Mouse (Mus musculus): ENCODE results near the gene Gm2001. TPM values are rescaled to one million over a fixed set of nuclear protein-coding genes. Genes with fewer than 3 reads are reported as not detected.
"Not testable (repeated sequence)": the region's sequence is repeated elsewhere in the genome, so short reads cannot be mapped to it uniquely, and the experiment has no call there.

Gene Gm2001
- total RNA-seq (2015; ENCODE audit: low replicate concordance) (not detected in 2 replicates), total RNA-seq (2017; ENCODE audit: low replicate concordance) (not detected in 2 replicates)

- not testable (repeated sequence) for ATAC-seq (replicated peaks; ENCODE audit: low FRiP score, poor library complexity, severe bottlenecking)
Observed at GRCm38 (mm10) chr12:87842239-87842638, at the start of gene Gm2001. Gene Gm2001, minus strand, starts transcription at chr12:87842339.

- not testable (repeated sequence) for ATAC-seq (replicated peaks; ENCODE audit: low FRiP score, poor library complexity, severe bottlenecking)
Observed at GRCm38 (mm10) chr12:87873772-87874171, 31.6 kb upstream of the Gm2001 start, which contains the start of gene Gm2016. Gene Gm2016, plus strand, starts transcription at chr12:87874072.

DNA sequence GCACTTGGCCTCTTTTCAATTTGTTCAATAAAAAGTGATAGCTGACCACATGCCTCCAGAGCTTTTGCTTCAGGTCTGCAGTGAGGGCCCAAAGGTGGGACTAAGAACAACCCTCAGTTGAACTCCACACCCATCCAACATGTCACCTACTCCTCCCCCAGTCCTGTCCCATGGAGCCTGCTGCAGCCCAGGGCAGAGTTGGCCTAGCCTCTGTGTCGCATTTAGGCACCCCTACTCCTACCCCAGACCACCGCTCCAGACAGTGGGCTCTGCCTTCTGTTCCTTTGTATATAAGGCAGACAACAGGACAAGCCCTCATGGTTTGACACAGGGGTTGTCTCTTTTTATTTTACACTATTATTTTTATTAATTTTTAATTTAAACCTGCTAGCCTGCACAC, 21.9 kb upstream of the Gm2001 start:
- not testable (repeated sequence) for ATAC-seq (replicated peaks; ENCODE audit: low FRiP score, poor library complexity, severe bottlenecking)

DNA sequence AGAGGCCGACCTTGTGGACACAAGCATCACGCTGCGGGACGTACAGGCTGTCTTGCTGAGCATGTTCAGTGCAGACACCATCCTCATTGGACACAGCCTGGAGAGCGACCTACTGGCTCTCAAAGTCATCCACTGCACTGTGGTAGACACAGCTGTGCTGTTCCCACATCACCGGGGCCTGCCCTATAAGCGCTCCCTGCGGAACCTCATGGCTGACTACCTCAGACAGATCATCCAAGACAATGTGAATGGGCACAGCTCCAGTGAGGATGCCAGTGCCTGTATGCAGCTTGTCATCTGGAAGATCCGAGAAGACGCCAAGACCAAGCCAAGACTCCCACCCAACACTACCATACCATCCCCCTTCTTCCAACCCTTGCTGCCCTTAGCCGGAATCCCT, 21.5 kb upstream of the Gm2001 start:
- ATAC-seq (replicated peaks; ENCODE audit: low FRiP score, poor library complexity, severe bottlenecking) = not testable (repeated sequence)

GRCm38 (mm10) chr12:87861740-87862692, 19.9 kb upstream of the Gm2001 start:
- not testable (repeated sequence) for ATAC-seq (replicated peaks; ENCODE audit: low FRiP score, poor library complexity, severe bottlenecking)

DNA sequence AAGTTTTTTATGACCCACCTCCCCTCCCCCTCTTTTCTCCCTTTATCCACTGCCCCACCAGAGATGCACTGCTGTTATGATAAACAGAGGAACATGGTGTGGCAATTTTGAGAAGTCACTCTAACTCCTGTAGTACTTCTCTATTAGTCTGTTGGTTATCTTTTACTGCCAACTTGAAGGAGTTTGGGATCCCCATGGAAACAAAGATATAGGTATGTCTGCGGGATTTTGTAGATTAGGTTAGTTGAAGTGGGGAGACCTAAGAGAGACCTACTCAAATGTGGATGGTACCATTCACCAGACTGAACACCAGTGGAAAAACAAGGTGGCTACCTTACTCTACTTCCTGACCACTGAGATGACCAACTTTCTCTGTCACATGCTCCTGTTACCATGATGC, 13.9 kb upstream of the Gm2001 start:
- not testable (repeated sequence) for ATAC-seq (replicated peaks; ENCODE audit: low FRiP score, poor library complexity, severe bottlenecking)

- ATAC-seq (replicated peaks; ENCODE audit: low FRiP score, poor library complexity, severe bottlenecking) = not testable (repeated sequence)
Observed at GRCm38 (mm10) chr12:87850657-87851056, 8.5 kb upstream of the Gm2001 start.

GRCm38 (mm10) chr12:87816277-87816676, 25.9 kb downstream of the Gm2001 start, which contains the start of gene BB287469:
Gene BB287469, plus strand, starts transcription at chr12:87816577.
- ATAC-seq (replicated peaks; ENCODE audit: low FRiP score, poor library complexity, severe bottlenecking) = not testable (repeated sequence)

GRCm38 (mm10) chr12:87797971-87798370, 44.2 kb downstream of the Gm2001 start:
- ATAC-seq (replicated peaks; ENCODE audit: low FRiP score, poor library complexity, severe bottlenecking) = not testable (repeated sequence)

DNA sequence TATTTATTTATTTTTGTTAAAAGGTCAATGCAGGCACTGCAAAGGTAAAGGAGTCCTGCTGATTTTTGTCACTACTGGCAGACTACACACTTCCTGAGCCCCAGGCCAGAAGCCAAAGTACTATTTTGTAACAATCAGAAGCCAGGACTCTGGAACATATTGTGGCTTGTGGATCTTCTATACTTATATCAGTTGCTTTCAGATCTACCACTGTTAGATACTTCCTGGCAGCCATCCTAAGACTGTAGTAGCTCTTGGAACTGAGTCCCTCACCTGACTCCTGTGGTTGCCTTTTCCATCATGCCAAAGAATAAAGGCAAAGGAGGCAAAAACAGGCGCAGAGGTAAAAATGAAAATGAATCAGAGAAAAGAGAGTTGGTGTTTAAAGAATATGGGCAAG, 46.9 kb downstream of the Gm2001 start, which contains the start of gene Gm21936:
Gene Gm21936 (plus strand): TSS at position 301 of the 400 bp plus-strand sequence.
- ATAC-seq (replicated peaks; ENCODE audit: low FRiP score, poor library complexity, severe bottlenecking) = not testable (repeated sequence)

Other genes with a start within 250 kb of the Gm2001 start
- gene Oog1, start 239.7 kb downstream of the Gm2001 start, total RNA-seq (2015; ENCODE audit: low replicate concordance) = not detected in 2 replicates
- not detected in 2 replicates for gene Oog1, start 239.7 kb downstream of the Gm2001 start, total RNA-seq (2017; ENCODE audit: low replicate concordance)
- gene Gm4027, start 223.5 kb downstream of the Gm2001 start, total RNA-seq (2015; ENCODE audit: low replicate concordance) = not detected in 2 replicates
- not detected in 2 replicates for gene Gm4027, start 223.5 kb downstream of the Gm2001 start, total RNA-seq (2017; ENCODE audit: low replicate concordance)
- gene Gm16381, start 197.7 kb downstream of the Gm2001 start, total RNA-seq (2015; ENCODE audit: low replicate concordance) = not detected in 2 replicates
- gene Gm16381, start 197.7 kb downstream of the Gm2001 start, total RNA-seq (2017; ENCODE audit: low replicate concordance) = not detected in 2 replicates
- not detected in 2 replicates for gene Gm21319, start 66.6 kb downstream of the Gm2001 start, total RNA-seq (2015; ENCODE audit: low replicate concordance)
- not detected in 2 replicates for gene Gm21319, start 66.6 kb downstream of the Gm2001 start, total RNA-seq (2017; ENCODE audit: low replicate concordance)
- gene Gm21936, start 46.8 kb downstream of the Gm2001 start, total RNA-seq (2015; ENCODE audit: low replicate concordance) = not detected in 2 replicates
- not detected in 2 replicates for gene Gm21936, start 46.8 kb downstream of the Gm2001 start, total RNA-seq (2017; ENCODE audit: low replicate concordance)
- not detected in 2 replicates for gene BB287469, start 25.8 kb downstream of the Gm2001 start, total RNA-seq (2015; ENCODE audit: low replicate concordance)
- gene BB287469, start 25.8 kb downstream of the Gm2001 start, total RNA-seq (2017; ENCODE audit: low replicate concordance) = not detected in 2 replicates
- gene Gm2016, start 31.7 kb upstream of the Gm2001 start, total RNA-seq (2015; ENCODE audit: low replicate concordance) = not detected in 2 replicates
- not detected in 2 replicates for gene Gm2016, start 31.7 kb upstream of the Gm2001 start, total RNA-seq (2017; ENCODE audit: low replicate concordance)
- gene Gm2022, start 53.0 kb upstream of the Gm2001 start, total RNA-seq (2015; ENCODE audit: low replicate concordance) = not detected in 2 replicates
- not detected in 2 replicates for gene Gm2022, start 53.0 kb upstream of the Gm2001 start, total RNA-seq (2017; ENCODE audit: low replicate concordance)
- gene Gm2035, start 77.5 kb upstream of the Gm2001 start, total RNA-seq (2015; ENCODE audit: low replicate concordance) = not detected in 2 replicates
- not detected in 2 replicates for gene Gm2035, start 77.5 kb upstream of the Gm2001 start, total RNA-seq (2017; ENCODE audit: low replicate concordance)
- gene Gm2042, start 111.7 kb upstream of the Gm2001 start, total RNA-seq (2015; ENCODE audit: low replicate concordance) = not detected in 2 replicates
- gene Gm2042, start 111.7 kb upstream of the Gm2001 start, total RNA-seq (2017; ENCODE audit: low replicate concordance) = 0.98 and 2.0 TPM in 2 replicates
- not detected in 2 replicates for gene Gm2075, start 169.5 kb upstream of the Gm2001 start, total RNA-seq (2015; ENCODE audit: low replicate concordance)
- gene Gm2075, start 169.5 kb upstream of the Gm2001 start, total RNA-seq (2017; ENCODE audit: low replicate concordance) = not detected in 2 replicates
- not detected in 2 replicates for gene Gm6803, start 176.4 kb upstream of the Gm2001 start, total RNA-seq (2015; ENCODE audit: low replicate concordance)
- not detected in 2 replicates for gene Gm6803, start 176.4 kb upstream of the Gm2001 start, total RNA-seq (2017; ENCODE audit: low replicate concordance)
- not detected in 2 replicates for gene Gm2056, start 184.7 kb upstream of the Gm2001 start, total RNA-seq (2015; ENCODE audit: low replicate concordance)
- not detected in 2 replicates for gene Gm2056, start 184.7 kb upstream of the Gm2001 start, total RNA-seq (2017; ENCODE audit: low replicate concordance)
- gene Gm16368, start 241.4 kb upstream of the Gm2001 start, total RNA-seq (2015; ENCODE audit: low replicate concordance) = not detected in 2 replicates
- gene Gm16368, start 241.4 kb upstream of the Gm2001 start, total RNA-seq (2017; ENCODE audit: low replicate concordance) = not detected in 2 replicates

Measured in erythroblast, adult 5-6 weeks (primary cell).